Mouse (Mus musculus) MEL (cell line): Measurements from ENCODE around the gene Rpl41. TPM values are rescaled to one million over a fixed set of nuclear protein-coding genes. Genes with fewer than 3 reads are reported as not detected.

Source experiments
- DNase-seq: peaks from one replicate; pipeline ENCODE4 v3.0.0; 2011; ENCODE audit warnings: low read depth, low spot score
- H3K27ac ChIP-seq: 2 replicates; pipeline ENCODE4 v1.5.1; 2012; ENCODE audit warnings: low read depth, mild to moderate bottlenecking, control low read depth, low read length, moderate library complexity; ENCODE audit not compliant: control insufficient read depth
- H3K27me3 ChIP-seq, 2 experiments: fragments of 150-350 bp in 1 of 2; sonication (generic) in 1 of 2; 2 replicates each; pipeline ENCODE4 v1.6.1; 2012; ENCODE audit warnings: low read length in 2 of 2, mild to moderate bottlenecking in 2 of 2, improper control_type of control experiment in 1 of 2, moderate library complexity in 1 of 2; ENCODE audit not compliant: insufficient read depth in 2 of 2, control insufficient read depth in 1 of 2
- H3K36me3 ChIP-seq, 2 experiments: 2 replicates each; pipeline ENCODE4 v1.6.1; 2012 to 2014; ENCODE audit warnings: low read length in 2 of 2, improper control_type of control experiment in 1 of 2, inconsistent platforms in 1 of 2, mild to moderate bottlenecking in 1 of 2; ENCODE audit not compliant: insufficient read depth in 2 of 2, control insufficient read depth in 1 of 2
- H3K4me1 ChIP-seq, 2 experiments: fragments of 150-350 bp in 1 of 2; sonication (generic) in 1 of 2; 2 replicates each; pipeline ENCODE4 v1.6.1; 2012; ENCODE audit warnings: low read length in 2 of 2, improper control_type of control experiment in 1 of 2, mild to moderate bottlenecking in 1 of 2; ENCODE audit not compliant: insufficient read depth in 2 of 2, control insufficient read depth in 1 of 2
- H3K4me3 ChIP-seq, 2 experiments: fragments of 150-350 bp in 1 of 2; sonication (generic) in 1 of 2; 2 replicates each; pipeline ENCODE4 v1.5.1; 2012; ENCODE audit warnings: low read depth in 2 of 2, low read length in 2 of 2, mild to moderate bottlenecking in 2 of 2, moderate library complexity in 2 of 2, control low read depth in 1 of 2, improper control_type of control experiment in 1 of 2; ENCODE audit not compliant: control insufficient read depth in 1 of 2, insufficient read depth in 1 of 2
- H3K79me2 ChIP-seq: 2 replicates; pipeline ENCODE4 v1.6.1; 2012; ENCODE audit warnings: mild to moderate bottlenecking, low read length, moderate library complexity; ENCODE audit not compliant: control insufficient read depth, poor library complexity, insufficient read depth
- H3K9ac ChIP-seq: 2 replicates; pipeline ENCODE4 v1.6.1; 2012; ENCODE audit warnings: low read depth, mild to moderate bottlenecking, control low read depth, low read length, moderate library complexity; ENCODE audit not compliant: control insufficient read depth, poor library complexity, severe bottlenecking
- H3K9me3 ChIP-seq: fragments of 150-350 bp; sonication (generic); replicated peaks from 2 replicates; pipeline ENCODE4 v1.6.1; 2012; ENCODE audit warnings: mild to moderate bottlenecking, low read length, improper control_type of control experiment, moderate library complexity; ENCODE audit not compliant: insufficient read depth
- BHLHE40 ChIP-seq: IDR thresholded peaks from 2 replicates; pipeline ENCODE4 v1.6.1; 2012; ENCODE audit warnings: low read depth, mild to moderate bottlenecking, inconsistent platforms, low read length, improper control_type of control experiment, borderline replicate concordance
- CHD1 ChIP-seq: IDR thresholded peaks from 2 replicates; pipeline ENCODE4 v1.6.1; 2012; ENCODE audit warnings: low read depth, mild to moderate bottlenecking, inconsistent platforms, low read length, improper control_type of control experiment
- CTCF ChIP-seq, 3 experiments: IDR thresholded peaks in 2 of 3; conservative IDR thresholded peaks in 1 of 3; 2 replicates each; pipeline ENCODE4 v1.5.1; 2011 to 2012; ENCODE audit warnings: low read length in 3 of 3, low read depth in 2 of 3, mild to moderate bottlenecking in 2 of 3, improper control_type of control experiment in 1 of 3, inconsistent platforms in 1 of 3, mixed read lengths in 1 of 3, moderate library complexity in 1 of 3; ENCODE audit not compliant: control insufficient read depth in 1 of 3, insufficient read depth in 1 of 3, poor library complexity in 1 of 3, severe bottlenecking in 1 of 3
- ELF1 ChIP-seq: IDR thresholded peaks from 2 replicates; pipeline ENCODE4 v1.6.1; 2014; ENCODE audit warnings: low read depth, mild to moderate bottlenecking, inconsistent platforms, low read length, improper control_type of control experiment, moderate library complexity
- ETS1 ChIP-seq: IDR thresholded peaks from 2 replicates; pipeline ENCODE4 v1.6.1; 2012; ENCODE audit warnings: low read depth, mild to moderate bottlenecking, inconsistent platforms, low read length, improper control_type of control experiment, moderate library complexity
- HCFC1 ChIP-seq: IDR thresholded peaks from 2 replicates; pipeline ENCODE4 v1.6.1; 2012; ENCODE audit warnings: low read depth, mild to moderate bottlenecking, inconsistent platforms, low read length, improper control_type of control experiment, moderate library complexity
- JUND ChIP-seq: IDR thresholded peaks from 2 replicates; pipeline ENCODE4 v1.6.1; 2011; ENCODE audit warnings: low read depth, mild to moderate bottlenecking, improper control_type of control experiment, low read length
- KAT2A ChIP-seq: conservative IDR thresholded peaks from 2 replicates; pipeline ENCODE4 v1.6.1; 2012; ENCODE audit warnings: low read depth, low read length, improper control_type of control experiment, inconsistent platforms
- MAFK ChIP-seq: IDR thresholded peaks from 2 replicates; pipeline ENCODE4 v1.6.1; 2011; ENCODE audit warnings: low read depth, mild to moderate bottlenecking, low read length, improper control_type of control experiment, borderline replicate concordance
- MAZ ChIP-seq: IDR thresholded peaks from 2 replicates; pipeline ENCODE4 v1.6.1; 2012; ENCODE audit warnings: low read depth, mild to moderate bottlenecking, inconsistent platforms, low read length, improper control_type of control experiment
- MXI1 ChIP-seq: IDR thresholded peaks from 2 replicates; pipeline ENCODE4 v1.6.1; 2011; ENCODE audit warnings: mild to moderate bottlenecking, low read depth, low read length, improper control_type of control experiment
- MYB ChIP-seq: IDR thresholded peaks from 2 replicates; pipeline ENCODE4 v1.6.1; 2011; ENCODE audit warnings: mild to moderate bottlenecking, low read depth, low read length, improper control_type of control experiment
- NELFE ChIP-seq: IDR thresholded peaks from 2 replicates; pipeline ENCODE4 v1.6.1; 2011; ENCODE audit warnings: low read depth, low read length, improper control_type of control experiment
- POLR2A ChIP-seq, 2 experiments: IDR thresholded peaks; 2 replicates each; pipeline ENCODE4 v1.6.1; 2011 to 2012; ENCODE audit warnings: low read length in 2 of 2, mild to moderate bottlenecking in 2 of 2, control low read depth in 1 of 2, improper control_type of control experiment in 1 of 2, low read depth in 1 of 2, moderate library complexity in 1 of 2; ENCODE audit not compliant: control insufficient read depth in 1 of 2, insufficient read depth in 1 of 2, poor library complexity in 1 of 2
- POLR2AphosphoS2 ChIP-seq: IDR thresholded peaks from 2 replicates; pipeline ENCODE4 v1.6.1; 2011; ENCODE audit warnings: low read length, improper control_type of control experiment
- POLR2AphosphoS5 ChIP-seq: IDR thresholded peaks from 2 replicates; pipeline ENCODE4 v1.6.1; 2012; ENCODE audit warnings: low read depth, borderline replicate concordance, mild to moderate bottlenecking, inconsistent platforms, low read length, moderate library complexity, mixed read lengths
- RAD21 ChIP-seq: IDR thresholded peaks from 2 replicates; pipeline ENCODE4 v1.6.1; 2011; ENCODE audit warnings: mild to moderate bottlenecking, low read depth, low read length, improper control_type of control experiment
- SIN3A ChIP-seq: IDR thresholded peaks from 2 replicates; pipeline ENCODE4 v1.6.1; 2012; ENCODE audit warnings: low read length, improper control_type of control experiment, inconsistent platforms
- SMC3 ChIP-seq: IDR thresholded peaks from 2 replicates; pipeline ENCODE4 v1.6.1; 2011; ENCODE audit warnings: low read depth, low read length, improper control_type of control experiment
- TAL1 ChIP-seq: IDR thresholded peaks from 2 replicates; pipeline ENCODE4 v1.6.1; 2012; ENCODE audit warnings: mild to moderate bottlenecking, inconsistent platforms, low read length, moderate library complexity, mixed read lengths
- TCF12 ChIP-seq: IDR thresholded peaks from 2 replicates; pipeline ENCODE4 v1.6.1; 2014; ENCODE audit warnings: low read depth, mild to moderate bottlenecking, inconsistent platforms, low read length, improper control_type of control experiment, moderate library complexity
- UBTF ChIP-seq: IDR thresholded peaks from 2 replicates; pipeline ENCODE4 v1.6.1; 2012; ENCODE audit warnings: low read depth, mild to moderate bottlenecking, inconsistent platforms, low read length, improper control_type of control experiment, moderate library complexity, borderline replicate concordance; ENCODE audit not compliant: insufficient read depth
- USF1 ChIP-seq: IDR thresholded peaks from 2 replicates; pipeline ENCODE4 v1.6.1; 2014; ENCODE audit warnings: low read depth, mild to moderate bottlenecking, inconsistent platforms, low read length, improper control_type of control experiment, moderate library complexity
- USF2 ChIP-seq, 2 experiments: IDR thresholded peaks; 2 replicates each; pipeline ENCODE4 v1.6.1; 2011 to 2012; ENCODE audit warnings: improper control_type of control experiment in 2 of 2, low read length in 2 of 2, borderline replicate concordance in 1 of 2, inconsistent platforms in 1 of 2, low read depth in 1 of 2, mild to moderate bottlenecking in 1 of 2; ENCODE audit not compliant: insufficient read depth in 1 of 2
- ZC3H11A ChIP-seq: IDR thresholded peaks from 2 replicates; pipeline ENCODE4 v1.6.1; 2012; ENCODE audit warnings: low read depth, mild to moderate bottlenecking, inconsistent platforms, low read length, improper control_type of control experiment
- ZKSCAN1 ChIP-seq: IDR thresholded peaks from 2 replicates; pipeline ENCODE4 v1.6.1; 2012; ENCODE audit warnings: low read depth, mild to moderate bottlenecking, inconsistent platforms, low read length, improper control_type of control experiment, moderate library complexity
- polyA plus RNA-seq, 2 experiments: library from polyadenylated mRNA; stranded (reverse) in 1 of 2; unstranded in 1 of 2; fragments of >175 nt in 1 of 2; fragments of >200 nt in 1 of 2; gene quantifications; 2 replicates each; pipeline versions ENCODE4 v1.2.1 to v1.2.4; 2012; ENCODE audit warnings: low replicate concordance in 2 of 2, low read depth in 1 of 2; ENCODE audit not compliant: insufficient read length in 2 of 2, insufficient read depth in 1 of 2, missing spikeins in 1 of 2
- total RNA-seq: library from RNA; depleted of rRNA; stranded (reverse); fragments of 300-350 nt; gene quantifications from 2 replicates; pipeline ENCODE4 v1.2.3, GENCODE M21; 2012

The Rpl41 gene
- total and polyA plus RNA-seq, 3 experiments, result 274 to 10,905 (median 6,931) TPM

DNA sequence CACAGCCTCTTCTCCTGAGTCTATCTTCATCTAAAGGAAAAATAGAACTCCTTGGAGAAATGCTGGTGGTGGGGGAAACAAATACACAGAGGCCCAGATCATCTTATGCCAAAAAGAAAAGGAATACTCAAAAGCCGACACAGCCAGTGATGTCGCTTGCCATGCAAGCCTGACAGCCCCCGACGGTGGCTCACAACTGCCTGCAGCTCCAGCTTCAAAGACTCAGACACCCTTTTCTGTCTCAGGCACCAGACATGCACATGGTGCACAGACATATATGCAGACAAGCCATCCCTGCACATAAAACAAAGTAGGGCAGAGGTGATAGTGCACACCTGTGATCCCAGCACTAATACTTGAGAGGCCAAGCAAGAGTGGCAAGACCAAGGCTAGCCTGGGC lies 30.6 kb upstream of the Rpl41 start:
- Histone ChIP-seq H3K79me2 (no peaks in the 10 kb centered on the region), H3K9me3 (no peaks in the 10 kb centered on the region), H3K4me1 (no peaks in the 10 kb centered on the region), H3K27me3 (peaks cover 0 to 7% of the 10 kb centered on the region in 2 experiments; a peak in 3 of 4 replicates), H3K27ac (no peak overlapping the region), H3K36me3 (no peaks in the 10 kb centered on the region), H3K9ac (no peak overlapping the region), H3K4me3 (no peak overlapping the region)
- no peak for DNase-seq
- no peak for TF ChIP-seq USF1
- no peak for TF ChIP-seq HCFC1
- no peak for TF ChIP-seq MXI1
- no peak for TF ChIP-seq ZKSCAN1
- TF ChIP-seq NELFE, result no peak
- no peak for TF ChIP-seq JUND

DNA sequence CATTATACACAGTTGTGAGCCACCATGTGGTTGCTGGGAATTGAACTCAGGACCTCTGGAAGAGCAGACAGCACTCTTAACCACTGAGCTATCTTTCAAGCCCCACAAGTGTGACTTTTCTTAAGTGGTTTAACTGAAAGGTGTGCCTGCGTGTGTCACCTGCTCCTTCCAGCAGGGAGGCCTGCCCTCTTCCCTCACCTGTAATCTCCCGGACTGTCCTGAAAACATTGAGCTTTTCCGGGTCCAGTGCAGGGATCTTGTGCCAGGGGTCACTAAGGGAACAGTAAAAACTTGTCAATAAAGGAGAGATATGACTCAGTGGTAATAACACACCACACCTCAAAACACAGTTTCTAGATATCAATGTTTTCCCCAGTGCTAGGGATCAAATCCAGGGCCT lies 30.2 kb upstream of the Rpl41 start:
- no peak overlapping the region for H3K4me3 ChIP-seq
- H3K79me2 ChIP-seq, result no peaks in the 10 kb centered on the region
- H3K9ac ChIP-seq, result no peak overlapping the region
- H3K27ac ChIP-seq, result no peak overlapping the region
- TF ChIP-seq SMC3 (no peak), BHLHE40 (no peak), MAZ (no peak), KAT2A (no peak), POLR2AphosphoS5 (no peak), USF1 (no peak), JUND (no peak)
- H3K9me3 ChIP-seq, result no peaks in the 10 kb centered on the region
- H3K4me1 ChIP-seq, result no peaks in the 10 kb centered on the region
- peaks cover 0 to 5% of the 10 kb centered on the region in 2 experiments; a peak in 3 of 4 replicates for H3K27me3 ChIP-seq
- DNase-seq, result no peak
- no peaks in the 10 kb centered on the region for H3K36me3 ChIP-seq

DNA sequence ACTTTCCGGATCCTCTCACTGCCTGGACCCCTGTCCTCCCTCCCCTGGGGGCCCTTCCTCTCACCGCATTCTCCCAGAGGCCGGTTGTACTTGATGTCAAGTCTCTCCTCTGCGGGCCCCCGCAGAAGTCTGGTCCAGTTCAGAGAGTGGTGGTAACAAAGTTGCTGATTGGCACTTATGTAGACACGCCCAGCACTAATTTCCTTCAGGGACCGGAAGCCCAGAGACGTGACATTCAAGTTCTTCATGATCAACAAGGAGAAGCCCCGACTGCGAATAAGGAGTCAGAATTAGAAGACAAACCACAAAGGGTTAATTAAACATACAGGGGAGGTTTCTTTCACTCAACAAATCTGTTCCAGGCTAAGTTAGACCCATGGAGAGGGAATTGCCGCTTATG lies 29.2 kb upstream of the Rpl41 start:
- Histone ChIP-seq H3K4me3 (no peak overlapping the region), H3K4me1 (no peaks in the 10 kb centered on the region), H3K9me3 (no peaks in the 10 kb centered on the region), H3K27ac (no peak overlapping the region), H3K27me3 (peaks cover 0 to 5% of the 10 kb centered on the region in 2 experiments; a peak in 3 of 4 replicates), H3K79me2 (no peaks in the 10 kb centered on the region), H3K9ac (no peak overlapping the region), H3K36me3 (no peaks in the 10 kb centered on the region)
- DNase-seq, result no peak
- TF ChIP-seq ELF1 (no peak), ZC3H11A (no peak), POLR2A (IDR thresholded peaks at IDR 0.05; ENCODE audit: control insufficient read depth in 1 of 2, insufficient read depth in 1 of 2, low read depth in 1 of 2, low read length in 2 of 2, poor library complexity in 1 of 2) (no peak), NELFE (no peak), ZKSCAN1 (no peak), MXI1 (no peak), UBTF (no peak), TAL1 (no peak), MAFK (no peak), ETS1 (no peak), POLR2AphosphoS2 (no peak), TCF12 (no peak), HCFC1 (no peak), USF2 (IDR thresholded peaks at IDR 0.05; ENCODE audit: borderline replicate concordance in 1 of 2, insufficient read depth in 1 of 2, low read depth in 1 of 2, low read length in 2 of 2) (no peak), SIN3A (no peak), CTCF (IDR thresholded peaks at IDR 0.05 in 2 of 3, conservative IDR thresholded peaks at IDR 0.05 in 1 of 3; ENCODE audit: control insufficient read depth in 1 of 3, insufficient read depth in 1 of 3, low read depth in 2 of 3, low read length in 3 of 3, poor library complexity in 1 of 3, severe bottlenecking in 1 of 3) (no peak), RAD21 (no peak), MYB (no peak), CHD1 (no peak)
